Mouse (Mus musculus): ENCODE results near the gene Slc48a1. TPM values are rescaled to one million over a fixed set of nuclear protein-coding genes. Genes with fewer than 3 reads are reported as not detected.

The Slc48a1 gene
- total RNA-seq, 1 experiment from 2014 or later, result 68.9 TPM

DNA sequence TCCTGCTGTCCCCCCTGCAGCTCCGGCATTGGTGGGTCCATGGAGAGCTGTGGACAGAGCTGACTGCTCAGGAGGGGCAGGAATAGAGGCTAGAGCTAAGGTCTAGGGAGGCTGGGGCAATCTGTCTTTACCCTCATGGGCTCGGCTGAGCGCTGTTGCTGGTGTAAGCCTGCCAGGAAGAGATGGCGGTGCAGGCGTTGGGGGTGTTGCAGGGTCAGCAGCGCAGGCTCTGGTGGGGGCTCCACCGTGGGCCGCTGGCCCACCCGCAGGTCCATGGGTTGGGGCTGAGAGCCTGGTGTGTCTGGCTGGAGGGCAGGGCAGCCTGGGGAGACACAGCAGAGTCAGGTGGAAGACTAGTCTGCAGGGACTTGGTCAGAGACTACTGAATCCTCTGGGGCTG lies 33.0 kb downstream of the Slc48a1 start:
- ATAC-seq (replicated peaks in 1 of 2; ENCODE audit: insufficient read depth in 1 of 2, low FRiP score in 2 of 2, low TSS enrichment in 1 of 2, low read depth in 1 of 2, poor library complexity in 2 of 2, severe bottlenecking in 2 of 2), result no peak

- no peak for ATAC-seq (replicated peaks in 1 of 2; ENCODE audit: insufficient read depth in 1 of 2, low FRiP score in 2 of 2, low TSS enrichment in 1 of 2, low read depth in 1 of 2, poor library complexity in 2 of 2, severe bottlenecking in 2 of 2)
Measured at GRCm38 (mm10) chr15:97812126-97812525, 33.8 kb downstream of the Slc48a1 start.

- no peak for ATAC-seq (replicated peaks in 1 of 2; ENCODE audit: insufficient read depth in 1 of 2, low FRiP score in 2 of 2, low TSS enrichment in 1 of 2, low read depth in 1 of 2, poor library complexity in 2 of 2, severe bottlenecking in 2 of 2)
Measured at GRCm38 (mm10) chr15:97812875-97813274, 34.6 kb downstream of the Slc48a1 start.

DNA sequence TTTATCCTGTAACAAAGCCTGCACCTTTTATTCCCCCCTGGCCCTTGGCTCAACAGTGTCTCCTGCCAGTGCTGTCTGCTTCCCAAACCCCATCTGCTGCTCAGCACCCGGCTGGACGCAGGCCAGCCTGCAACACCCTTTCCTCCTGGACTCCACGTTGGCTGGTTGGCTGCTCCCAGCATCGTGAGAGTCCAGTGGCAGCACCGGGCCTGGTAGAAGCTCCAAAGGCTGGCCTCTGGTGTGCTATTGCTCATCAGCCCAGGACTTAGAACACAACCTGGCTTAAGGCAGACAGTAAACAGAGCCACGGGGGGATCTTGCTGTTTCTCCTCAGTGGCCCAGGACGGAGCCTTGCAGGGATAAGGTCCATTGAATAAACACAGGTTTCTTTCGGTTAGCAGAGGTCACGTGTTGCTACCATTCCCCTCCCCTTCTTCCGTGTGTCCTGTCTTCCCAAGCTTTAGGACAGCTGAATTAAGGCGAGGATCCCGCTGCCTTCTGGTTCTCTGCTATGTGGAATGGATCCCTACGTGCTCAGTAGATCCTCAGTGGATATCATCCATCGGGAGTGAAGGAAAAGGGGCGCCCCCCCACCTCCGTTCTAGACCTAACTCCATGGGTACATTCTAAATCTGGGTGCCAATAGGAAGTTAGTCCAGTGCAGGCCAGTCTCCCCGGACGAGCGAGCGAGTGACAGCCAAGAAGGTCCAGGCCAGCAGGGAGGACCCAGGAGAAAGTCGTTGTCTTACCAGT lies 35.3 kb downstream of the Slc48a1 start:
- no peak for ATAC-seq (replicated peaks in 1 of 2; ENCODE audit: insufficient read depth in 1 of 2, low FRiP score in 2 of 2, low TSS enrichment in 1 of 2, low read depth in 1 of 2, poor library complexity in 2 of 2, severe bottlenecking in 2 of 2)

DNA sequence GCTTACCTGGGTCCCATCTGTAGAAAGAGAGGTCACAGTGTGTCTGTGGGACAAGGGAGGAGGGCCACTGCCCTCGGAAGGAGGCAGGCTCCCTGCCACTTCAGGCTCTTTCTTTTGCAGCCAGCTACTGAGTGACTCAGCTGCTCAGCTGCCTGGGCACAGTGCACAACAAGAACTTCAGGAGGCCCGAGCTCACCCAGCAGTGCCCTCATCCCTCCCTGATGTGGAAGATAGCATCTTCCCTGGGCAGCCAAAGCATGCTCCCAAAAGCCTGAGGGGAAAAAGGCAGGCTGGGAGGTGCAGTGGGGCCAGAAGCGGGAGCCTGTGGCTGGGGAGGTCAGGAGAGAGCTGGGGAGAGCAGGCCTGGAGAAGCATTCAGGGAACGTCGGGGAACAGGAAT lies 36.4 kb downstream of the Slc48a1 start:
- ATAC-seq (replicated peaks in 1 of 2; ENCODE audit: insufficient read depth in 1 of 2, low FRiP score in 2 of 2, low TSS enrichment in 1 of 2, low read depth in 1 of 2, poor library complexity in 2 of 2, severe bottlenecking in 2 of 2), result no peak

DNA sequence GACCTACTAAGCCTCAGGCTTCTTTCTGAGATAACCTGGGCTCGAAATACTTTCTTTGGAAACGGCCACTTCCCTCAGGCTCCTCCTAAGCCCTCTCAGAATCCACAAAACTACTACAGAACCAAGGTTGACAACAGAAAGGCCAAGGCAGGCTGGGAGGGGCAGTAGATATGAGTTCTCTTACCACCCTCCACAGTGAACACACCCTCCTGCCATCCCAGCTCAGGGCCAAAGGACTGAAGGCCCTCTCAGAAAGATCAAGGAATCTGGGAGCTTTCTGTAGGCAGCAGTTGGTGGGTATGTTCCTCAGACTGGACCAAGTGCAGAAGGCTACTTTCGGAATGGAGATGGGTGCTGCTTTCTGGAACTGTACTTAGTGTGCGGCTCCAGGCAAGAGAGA lies 36.9 kb downstream of the Slc48a1 start:
- no peak for ATAC-seq (replicated peaks in 1 of 2; ENCODE audit: insufficient read depth in 1 of 2, low FRiP score in 2 of 2, low TSS enrichment in 1 of 2, low read depth in 1 of 2, poor library complexity in 2 of 2, severe bottlenecking in 2 of 2)

- ATAC-seq (replicated peaks in 1 of 2; ENCODE audit: insufficient read depth in 1 of 2, low FRiP score in 2 of 2, low TSS enrichment in 1 of 2, low read depth in 1 of 2, poor library complexity in 2 of 2, severe bottlenecking in 2 of 2), result peak in 1 of 2 experiments; percentile 30; a peak in 2 of 4 replicates
Measured at GRCm38 (mm10) chr15:97816199-97816994, 38.1 kb downstream of the Slc48a1 start.

DNA sequence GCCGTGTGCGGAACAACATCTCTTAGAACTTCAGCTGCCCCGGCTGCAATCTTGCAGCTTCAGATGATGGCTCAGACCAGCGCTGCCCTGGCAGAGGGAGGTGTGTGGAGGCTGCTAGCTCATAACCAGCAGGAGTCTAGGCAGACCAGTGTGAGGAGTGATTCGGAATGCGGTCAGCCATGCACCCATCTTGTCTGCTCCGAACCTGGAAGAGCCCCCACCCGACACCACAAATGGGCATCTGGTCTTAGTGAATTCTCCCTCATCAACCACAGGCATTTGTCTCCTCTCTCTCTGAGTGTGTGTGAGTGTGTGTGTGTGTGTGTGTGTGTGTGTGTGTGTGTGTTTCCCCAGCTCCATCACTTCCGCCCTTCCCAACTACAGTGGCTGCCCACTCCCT lies 41.6 kb downstream of the Slc48a1 start:
- ATAC-seq (replicated peaks in 1 of 2; ENCODE audit: insufficient read depth in 1 of 2, low FRiP score in 2 of 2, low TSS enrichment in 1 of 2, low read depth in 1 of 2, poor library complexity in 2 of 2, severe bottlenecking in 2 of 2), result no peak

- peak; percentile 18; a peak in 2 of 4 replicates for ATAC-seq (replicated peaks in 1 of 2; ENCODE audit: insufficient read depth in 1 of 2, low FRiP score in 2 of 2, low TSS enrichment in 1 of 2, low read depth in 1 of 2, poor library complexity in 2 of 2, severe bottlenecking in 2 of 2)
Measured at GRCm38 (mm10) chr15:97821321-97821982, 43.1 kb downstream of the Slc48a1 start.

DNA sequence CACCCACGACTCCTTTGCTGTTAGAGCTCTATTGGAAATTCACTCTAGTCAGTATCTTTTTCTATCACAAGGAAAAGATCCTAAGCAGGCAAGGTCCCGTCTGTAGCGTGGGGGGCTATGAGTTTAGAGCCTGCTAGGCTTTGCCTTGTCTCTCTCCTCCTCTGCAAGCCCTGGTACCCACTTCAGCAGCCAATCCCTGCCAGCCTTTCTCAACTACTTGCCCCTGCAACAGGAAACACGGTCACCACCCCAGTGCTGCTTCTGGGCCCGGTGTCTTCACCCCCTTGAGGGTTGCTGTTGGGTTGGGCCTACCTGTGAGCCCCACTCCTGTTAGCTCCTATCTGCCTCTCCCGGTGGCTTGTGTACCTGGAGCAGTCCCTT lies 43.7 kb downstream of the Slc48a1 start:
- no peak; a peak in 1 of 4 replicates for ATAC-seq (replicated peaks in 1 of 2; ENCODE audit: insufficient read depth in 1 of 2, low FRiP score in 2 of 2, low TSS enrichment in 1 of 2, low read depth in 1 of 2, poor library complexity in 2 of 2, severe bottlenecking in 2 of 2)

GRCm38 (mm10) chr15:97822545-97823228 lies 44.4 kb downstream of the Slc48a1 start:
- no peak for ATAC-seq (replicated peaks in 1 of 2; ENCODE audit: insufficient read depth in 1 of 2, low FRiP score in 2 of 2, low TSS enrichment in 1 of 2, low read depth in 1 of 2, poor library complexity in 2 of 2, severe bottlenecking in 2 of 2)

DNA sequence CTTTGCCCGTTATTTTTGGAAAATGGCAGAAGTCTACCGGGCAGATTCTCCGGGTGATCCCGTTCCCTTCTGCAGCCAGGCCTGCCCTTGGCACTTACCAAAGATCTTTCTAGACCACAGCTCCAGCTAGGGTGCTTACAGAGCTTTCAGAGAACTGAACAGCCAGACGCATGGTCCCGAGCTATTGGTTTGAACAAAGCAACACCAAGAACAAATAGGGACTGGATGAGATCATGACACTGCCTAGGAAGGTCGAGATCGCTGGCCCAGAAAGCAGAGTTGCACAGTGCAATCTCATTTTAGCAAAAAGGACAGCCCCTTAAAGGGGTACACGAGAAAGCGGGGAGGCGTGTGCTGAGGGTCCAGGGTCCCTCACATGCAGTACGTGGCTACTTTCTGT lies 45.2 kb downstream of the Slc48a1 start:
- no peak for ATAC-seq (replicated peaks in 1 of 2; ENCODE audit: insufficient read depth in 1 of 2, low FRiP score in 2 of 2, low TSS enrichment in 1 of 2, low read depth in 1 of 2, poor library complexity in 2 of 2, severe bottlenecking in 2 of 2)

DNA sequence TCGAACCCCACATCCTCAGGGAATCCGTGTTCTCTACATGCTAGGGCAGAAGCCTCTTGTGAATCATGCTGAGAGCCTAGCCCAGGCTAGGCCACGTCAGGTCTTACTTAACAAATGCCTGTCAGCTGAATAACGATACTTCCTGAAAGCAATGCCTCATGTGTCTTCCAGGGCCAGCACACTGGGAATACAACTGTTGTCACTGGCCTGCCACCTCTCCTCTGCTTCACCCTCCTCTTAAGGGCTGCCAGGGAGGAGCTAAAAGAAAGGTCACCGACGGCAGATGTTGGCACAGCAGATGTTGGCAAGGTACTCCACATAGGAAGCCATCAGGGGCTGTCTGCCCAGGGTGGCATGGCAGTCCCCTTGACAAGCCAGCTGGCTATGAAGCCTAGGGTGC lies 45.7 kb downstream of the Slc48a1 start:
- no peak for ATAC-seq (replicated peaks in 1 of 2; ENCODE audit: insufficient read depth in 1 of 2, low FRiP score in 2 of 2, low TSS enrichment in 1 of 2, low read depth in 1 of 2, poor library complexity in 2 of 2, severe bottlenecking in 2 of 2)

GRCm38 (mm10) chr15:97825071-97825940 lies 47.0 kb downstream of the Slc48a1 start:
- ATAC-seq (replicated peaks in 1 of 2; ENCODE audit: insufficient read depth in 1 of 2, low FRiP score in 2 of 2, low TSS enrichment in 1 of 2, low read depth in 1 of 2, poor library complexity in 2 of 2, severe bottlenecking in 2 of 2), result peak; percentile 83 to 90

DNA sequence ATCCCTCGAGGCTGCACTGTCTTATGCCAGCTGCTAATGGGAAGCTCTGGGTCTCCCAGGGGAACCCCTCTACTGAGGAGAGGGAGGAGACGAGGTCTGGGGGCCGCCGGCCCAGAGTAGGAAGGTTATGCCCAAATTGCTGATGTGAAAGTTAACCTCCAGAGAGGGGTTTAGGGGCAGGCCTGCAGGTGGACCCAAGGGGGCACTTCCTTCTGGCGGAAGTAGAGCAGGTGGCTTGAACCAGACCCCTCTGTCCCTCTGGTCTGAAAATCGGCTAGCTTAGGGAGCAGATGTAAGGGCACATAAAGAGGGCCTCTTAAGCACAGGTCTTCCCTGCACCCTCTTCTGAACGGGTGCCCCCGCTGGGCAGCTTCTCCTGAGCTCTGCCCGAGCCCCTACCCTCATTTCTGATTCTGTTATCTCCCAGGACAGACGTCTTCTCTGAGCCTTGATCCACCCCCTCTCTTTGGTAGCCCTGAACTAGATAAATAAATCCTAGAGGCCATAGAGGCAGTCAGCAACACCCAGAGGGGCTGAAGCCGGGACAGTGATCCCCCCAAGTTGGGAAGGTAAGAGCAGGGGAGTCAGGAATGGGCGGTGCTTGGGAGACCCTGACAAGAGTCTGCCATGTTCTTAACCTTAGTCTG lies 47.7 kb downstream of the Slc48a1 start:
- ATAC-seq (replicated peaks in 1 of 2; ENCODE audit: insufficient read depth in 1 of 2, low FRiP score in 2 of 2, low TSS enrichment in 1 of 2, low read depth in 1 of 2, poor library complexity in 2 of 2, severe bottlenecking in 2 of 2), result no peak

- no peak for ATAC-seq (replicated peaks in 1 of 2; ENCODE audit: insufficient read depth in 1 of 2, low FRiP score in 2 of 2, low TSS enrichment in 1 of 2, low read depth in 1 of 2, poor library complexity in 2 of 2, severe bottlenecking in 2 of 2)
Measured at GRCm38 (mm10) chr15:97826588-97827261, 48.4 kb downstream of the Slc48a1 start.

Measured in hematopoietic stem cell, adult 5-6 weeks (primary cell).